Mouse (Mus musculus) adrenal gland, adult 8-10 months (tissue): ENCODE data around the gene Dazap2. TPM values are rescaled to one million over a fixed set of nuclear protein-coding genes. Genes with fewer than 3 reads are reported as not detected.

Experiments used
- DNase-seq: peaks from one replicate; pipeline ENCODE4 v3.0.0; 2022
- total RNA-seq, 4 experiments: library from RNA; stranded (reverse); gene quantifications; 2 replicates each; pipeline ENCODE4 v1.2.4; 2022

The Dazap2 gene
- total RNA-seq, 4 experiments from 2014 or later, result 235 to 259 (median 252) TPM

- DNase-seq, result no peak
Measured at GRCm38 (mm10) chr15:100611951-100612350, 3.2 kb upstream of the Dazap2 start.

GRCm38 (mm10) chr15:100612432-100612831 is 2.7 kb upstream of the Dazap2 start:
- no peak for DNase-seq

GRCm38 (mm10) chr15:100613584-100613983 is 1.6 kb upstream of the Dazap2 start:
- no peak for DNase-seq

- no peak for DNase-seq
Measured at GRCm38 (mm10) chr15:100614218-100614995, 742 bp upstream of the Dazap2 start.

- peak; percentile 82 for DNase-seq
Measured at GRCm38 (mm10) chr15:100615825-100616220, 674 bp downstream of the Dazap2 start.

- no peak for DNase-seq
Measured at GRCm38 (mm10) chr15:100616221-100616620, 1.1 kb downstream of the Dazap2 start.

- DNase-seq, result no peak
Measured at GRCm38 (mm10) chr15:100619200-100619599, 4.1 kb downstream of the Dazap2 start.

- peak; percentile 75 for DNase-seq
Measured at GRCm38 (mm10) chr15:100621671-100622070, 6.5 kb downstream of the Dazap2 start.

- DNase-seq, result no peak
Measured at GRCm38 (mm10) chr15:100622164-100622563, 7.0 kb downstream of the Dazap2 start.

- DNase-seq, result no peak
Measured at GRCm38 (mm10) chr15:100623754-100624153, 8.6 kb downstream of the Dazap2 start.

GRCm38 (mm10) chr15:100624435-100624834 is 9.3 kb downstream of the Dazap2 start:
- peak; percentile 70 for DNase-seq

- no peak for DNase-seq
Measured at GRCm38 (mm10) chr15:100627287-100627686, 12.1 kb downstream of the Dazap2 start.

GRCm38 (mm10) chr15:100627774-100628370 is 12.7 kb downstream of the Dazap2 start:
- no peak for DNase-seq

- DNase-seq, result no peak
Measured at GRCm38 (mm10) chr15:100628797-100629196, 13.6 kb downstream of the Dazap2 start.

- no peak for DNase-seq
Measured at GRCm38 (mm10) chr15:100630126-100630525, 15.0 kb downstream of the Dazap2 start.

GRCm38 (mm10) chr15:100631454-100632170 is 16.5 kb downstream of the Dazap2 start:
- DNase-seq, result no peak

- no peak for DNase-seq
Measured at GRCm38 (mm10) chr15:100632323-100632722, 17.2 kb downstream of the Dazap2 start.

GRCm38 (mm10) chr15:100633341-100633740 is 18.2 kb downstream of the Dazap2 start:
- DNase-seq, result no peak

GRCm38 (mm10) chr15:100635239-100635638 is 20.1 kb downstream of the Dazap2 start:
- DNase-seq, result no peak

- DNase-seq, result no peak
Measured at GRCm38 (mm10) chr15:100635851-100636645, 20.9 kb downstream of the Dazap2 start.

GRCm38 (mm10) chr15:100636700-100637501 is 21.8 kb downstream of the Dazap2 start, which contains the start of gene Smagp:
Smagp (minus strand) TSS chr15:100636940.
- no peak for DNase-seq

- no peak for DNase-seq
Measured at GRCm38 (mm10) chr15:100637661-100638060, 22.5 kb downstream of the Dazap2 start.
